Mouse (Mus musculus): Measurements from ENCODE around the gene Rnf187. TPM values are rescaled to one million over a fixed set of nuclear protein-coding genes. Genes with fewer than 3 reads are reported as not detected.

Rnf187 gene
- polyA plus RNA-seq, 1 experiment from 2014 or later, result 161 TPM

- Histone ChIP-seq H3K27ac (ENCODE audit: low read length) (no peak overlapping the region), H3K9me3 (ENCODE audit: control insufficient read depth, low read length) (no peaks in the 10 kb centered on the region), H3K4me1 (replicated peaks; ENCODE audit: control insufficient read depth, insufficient read depth, low read length) (peaks cover under 1% of the 10 kb centered on the region), H3K9ac (ENCODE audit: low read length) (no peak overlapping the region), H3K4me2 (ENCODE audit: low read depth, low read length) (no peak overlapping the region), H3K4me3 (ENCODE audit: low read length) (no peak overlapping the region), H3K27me3 (ENCODE audit: control insufficient read depth, insufficient read depth, low read depth, low read length) (no peaks in the 10 kb centered on the region), H3K36me3 (ENCODE audit: control insufficient read depth, insufficient read depth, low read length) (peaks cover 18% of the 10 kb centered on the region; the same call in 1 of the 2 replicates)
- WGBS, result 63% methylated on average over 6 of the region's 6 CpGs
- no peak for ATAC-seq (ENCODE audit: low read depth)
These were observed 41.2 kb downstream of the Rnf187 start for GRCm38 (mm10) chr11:58897485-58897884.

GRCm38 (mm10) chr11:58894456-58894855, 44.3 kb downstream of the Rnf187 start:
- peaks cover 36% of the 10 kb centered on the region for H3K36me3 ChIP-seq (ENCODE audit: control insufficient read depth, insufficient read depth, low read length)
- H3K4me3 ChIP-seq (ENCODE audit: low read length), result no peak overlapping the region
- H3K27ac ChIP-seq (ENCODE audit: low read length), result no peak overlapping the region
- H3K9me3 ChIP-seq (ENCODE audit: control insufficient read depth, low read length), result no peaks in the 10 kb centered on the region
- 59% methylated on average over 6 of the region's 6 CpGs for WGBS
- H3K4me1 ChIP-seq (replicated peaks; ENCODE audit: control insufficient read depth, insufficient read depth, low read length), result no peaks in the 10 kb centered on the region
- H3K9ac ChIP-seq (ENCODE audit: low read length), result no peak overlapping the region
- H3K4me2 ChIP-seq (ENCODE audit: low read depth, low read length), result no peak overlapping the region
- H3K27me3 ChIP-seq (ENCODE audit: control insufficient read depth, insufficient read depth, low read depth, low read length), result no peaks in the 10 kb centered on the region
- no peak for ATAC-seq (ENCODE audit: low read depth)

- Histone ChIP-seq H3K36me3 (ENCODE audit: control insufficient read depth, insufficient read depth, low read length) (peaks cover 33% of the 10 kb centered on the region), H3K9ac (ENCODE audit: low read length) (no peak overlapping the region), H3K27me3 (ENCODE audit: control insufficient read depth, insufficient read depth, low read depth, low read length) (no peaks in the 10 kb centered on the region), H3K4me2 (ENCODE audit: low read depth, low read length) (no peak overlapping the region), H3K4me3 (ENCODE audit: low read length) (no peak overlapping the region), H3K4me1 (replicated peaks; ENCODE audit: control insufficient read depth, insufficient read depth, low read length) (no peaks in the 10 kb centered on the region), H3K27ac (ENCODE audit: low read length) (no peak overlapping the region), H3K9me3 (ENCODE audit: control insufficient read depth, low read length) (no peaks in the 10 kb centered on the region)
- WGBS, result 78% methylated on average over 10 of the region's 10 CpGs
- ATAC-seq (ENCODE audit: low read depth), result no peak
These were observed 48.2 kb downstream of the Rnf187 start for GRCm38 (mm10) chr11:58890511-58890910.

DNA sequence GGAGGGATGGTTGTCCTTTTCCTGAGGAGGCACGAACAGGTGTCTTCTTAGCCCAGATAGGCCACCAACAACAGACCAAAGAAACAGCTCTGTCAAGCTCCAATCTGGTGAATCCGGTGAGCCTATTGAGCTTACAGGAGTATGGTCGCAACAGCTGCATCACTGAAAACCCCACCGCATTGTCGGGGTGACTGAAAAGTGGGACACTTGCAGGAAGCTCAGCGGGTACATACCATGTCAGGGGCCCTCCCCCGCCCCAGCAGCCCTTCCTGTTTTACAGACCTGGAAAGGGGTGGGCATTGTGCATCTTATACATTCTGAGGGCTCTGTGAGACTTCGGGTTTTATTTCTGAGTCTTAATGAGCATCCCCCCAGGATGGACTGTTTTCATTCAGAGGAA, 55.0 kb downstream of the Rnf187 start:
- Histone ChIP-seq H3K4me3 (ENCODE audit: low read length) (no peak overlapping the region), H3K4me2 (ENCODE audit: low read depth, low read length) (no peak overlapping the region), H3K9ac (ENCODE audit: low read length) (no peak overlapping the region), H3K27me3 (ENCODE audit: control insufficient read depth, insufficient read depth, low read depth, low read length) (no peaks in the 10 kb centered on the region), H3K36me3 (ENCODE audit: control insufficient read depth, insufficient read depth, low read length) (peaks cover 18% of the 10 kb centered on the region), H3K9me3 (ENCODE audit: control insufficient read depth, low read length) (no peaks in the 10 kb centered on the region), H3K27ac (ENCODE audit: low read length) (no peak overlapping the region), H3K4me1 (replicated peaks; ENCODE audit: control insufficient read depth, insufficient read depth, low read length) (no peaks in the 10 kb centered on the region)
- WGBS, result 85% methylated on average over 8 of the region's 8 CpGs
- no peak for ATAC-seq (ENCODE audit: low read depth)

Small RNA genes within 50 kb of the gene (microRNA-seq; reads per million reads assigned to microRNA genes)
- not detected for gene Gm44313

Other genes starting within 250 kb of the Rnf187 start
- gene Olfr319, start 239.8 kb downstream of the Rnf187 start, polyA plus RNA-seq (2015; fragmentation: Nextera tagmentation; extraction: Ambion mirVana), result not detected in 2 replicates
- not detected in 2 replicates for gene Olfr318, start 214.9 kb downstream of the Rnf187 start, polyA plus RNA-seq (2015; fragmentation: Nextera tagmentation; extraction: Ambion mirVana)
- not detected in 2 replicates for gene Olfr317, start 199.7 kb downstream of the Rnf187 start, polyA plus RNA-seq (2015; fragmentation: Nextera tagmentation; extraction: Ambion mirVana)
- not detected in 2 replicates for gene Olfr316, start 186.2 kb downstream of the Rnf187 start, polyA plus RNA-seq (2015; fragmentation: Nextera tagmentation; extraction: Ambion mirVana)
- not detected in 2 replicates for gene Olfr315, start 165.7 kb downstream of the Rnf187 start, polyA plus RNA-seq (2015; fragmentation: Nextera tagmentation; extraction: Ambion mirVana)
- not detected in 2 replicates for gene Olfr314, start 156.0 kb downstream of the Rnf187 start, polyA plus RNA-seq (2015; fragmentation: Nextera tagmentation; extraction: Ambion mirVana)
- gene Fam183b, start 137.0 kb downstream of the Rnf187 start, polyA plus RNA-seq (2015; fragmentation: Nextera tagmentation; extraction: Ambion mirVana), result 11.9 and 15.8 TPM in 2 replicates
- gene Olfr313, start 123.9 kb downstream of the Rnf187 start, polyA plus RNA-seq (2015; fragmentation: Nextera tagmentation; extraction: Ambion mirVana), result not detected in 2 replicates
- gene Olfr312, start 109.7 kb downstream of the Rnf187 start, polyA plus RNA-seq (2015; fragmentation: Nextera tagmentation; extraction: Ambion mirVana), result 0.08 TPM in 1 of 2 replicates, not detected in the other
- gene Olfr311, start 99.7 kb downstream of the Rnf187 start, polyA plus RNA-seq (2015; fragmentation: Nextera tagmentation; extraction: Ambion mirVana), result not detected in 2 replicates
- 8.0 and 9.0 TPM in 2 replicates for gene Gm12258, start 91.8 kb downstream of the Rnf187 start, polyA plus RNA-seq (2015; fragmentation: Nextera tagmentation; extraction: Ambion mirVana)
- gene 2810021J22Rik, start 71.7 kb downstream of the Rnf187 start, polyA plus RNA-seq (2015; fragmentation: Nextera tagmentation; extraction: Ambion mirVana), result 6.9 and 7.1 TPM in 2 replicates
- gene Zfp39, start 34.7 kb downstream of the Rnf187 start, polyA plus RNA-seq (2015; fragmentation: Nextera tagmentation; extraction: Ambion mirVana), result 4.7 and 6.2 TPM in 2 replicates
- 0.08 and 0.38 TPM in 2 replicates for gene Btnl10, start 21.0 kb downstream of the Rnf187 start, polyA plus RNA-seq (2015; fragmentation: Nextera tagmentation; extraction: Ambion mirVana)
- 24.0 and 28.3 TPM in 2 replicates for gene Hist3h2ba, start 10.0 kb upstream of the Rnf187 start, polyA plus RNA-seq (2015; fragmentation: Nextera tagmentation; extraction: Ambion mirVana)
- 21.8 and 23.3 TPM in 2 replicates for gene Hist3h2a, start 15.8 kb upstream of the Rnf187 start, polyA plus RNA-seq (2015; fragmentation: Nextera tagmentation; extraction: Ambion mirVana)
- 0.41 and 0.65 TPM in 2 replicates for gene Trim17, start 15.8 kb upstream of the Rnf187 start, polyA plus RNA-seq (2015; fragmentation: Nextera tagmentation; extraction: Ambion mirVana)
- 21.9 and 23.2 TPM in 2 replicates for gene Trim11, start 39.2 kb upstream of the Rnf187 start, polyA plus RNA-seq (2015; fragmentation: Nextera tagmentation; extraction: Ambion mirVana)
- gene Obscn, start 197.5 kb upstream of the Rnf187 start, polyA plus RNA-seq (2015; fragmentation: Nextera tagmentation; extraction: Ambion mirVana), result 1.9 and 3.0 TPM in 2 replicates
- gene Iba57, start 224.8 kb upstream of the Rnf187 start, polyA plus RNA-seq (2015; fragmentation: Nextera tagmentation; extraction: Ambion mirVana), result 4.6 and 4.8 TPM in 2 replicates
- gene Gjc2, start 244.3 kb upstream of the Rnf187 start, polyA plus RNA-seq (2015; fragmentation: Nextera tagmentation; extraction: Ambion mirVana), result 0.31 and 0.50 TPM in 2 replicates